Mouse (Mus musculus) thymus, postnatal 4 days (tissue): ENCODE data around the gene Chn2.

Experiments
- DNase-seq: peaks from one replicate; pipeline ENCODE4 v3.0.0; 2021

Gene Chn2

GRCm38 (mm10) chr6:54039357-54039804 is at the start of gene Chn2:
Chn2 (plus strand) TSS chr6:54039554.
- DNase-seq = peak; percentile 66

GRCm38 (mm10) chr6:53992386-53992785 is 47.0 kb upstream of the Chn2 start:
- DNase-seq = no peak

GRCm38 (mm10) chr6:53995519-53995918 is 43.8 kb upstream of the Chn2 start:
- DNase-seq = no peak

- DNase-seq = no peak
Observed at GRCm38 (mm10) chr6:53996226-53996955, 43.0 kb upstream of the Chn2 start.

GRCm38 (mm10) chr6:54005302-54005701 is 34.1 kb upstream of the Chn2 start:
- DNase-seq = no peak

GRCm38 (mm10) chr6:54008448-54009120 is 30.8 kb upstream of the Chn2 start:
- DNase-seq = no peak

GRCm38 (mm10) chr6:54009293-54009692 is 30.1 kb upstream of the Chn2 start:
- DNase-seq = no peak

GRCm38 (mm10) chr6:54010362-54010761 is 29.0 kb upstream of the Chn2 start:
- no peak for DNase-seq

GRCm38 (mm10) chr6:54012163-54012562 is 27.2 kb upstream of the Chn2 start:
- DNase-seq = no peak

- DNase-seq = no peak
Observed at GRCm38 (mm10) chr6:54018038-54018437, 21.3 kb upstream of the Chn2 start.

GRCm38 (mm10) chr6:54018861-54019260 is 20.5 kb upstream of the Chn2 start:
- DNase-seq = no peak

- peak; percentile 40 for DNase-seq
Observed at GRCm38 (mm10) chr6:54021123-54021789, 18.1 kb upstream of the Chn2 start.

- DNase-seq = no peak
Observed at GRCm38 (mm10) chr6:54023846-54024245, 15.5 kb upstream of the Chn2 start.

- DNase-seq = no peak
Observed at GRCm38 (mm10) chr6:54028706-54029105, 10.6 kb upstream of the Chn2 start.

GRCm38 (mm10) chr6:54030351-54030750 is 9.0 kb upstream of the Chn2 start:
- no peak for DNase-seq

- DNase-seq = no peak
Observed at GRCm38 (mm10) chr6:54030776-54031175, 8.6 kb upstream of the Chn2 start.

- peak; percentile 77 for DNase-seq
Observed at GRCm38 (mm10) chr6:54034471-54034870, 4.9 kb upstream of the Chn2 start.

- DNase-seq = no peak
Observed at GRCm38 (mm10) chr6:54035548-54035947, 3.8 kb upstream of the Chn2 start.

- DNase-seq = no peak
Observed at GRCm38 (mm10) chr6:54038866-54039265, 488 bp upstream of the Chn2 start.

- peak; percentile 58 for DNase-seq
Observed at GRCm38 (mm10) chr6:54039805-54040447, 572 bp downstream of the Chn2 start.

- no peak for DNase-seq
Observed at GRCm38 (mm10) chr6:54040448-54040844, 1.1 kb downstream of the Chn2 start.

GRCm38 (mm10) chr6:54041386-54042043 is 2.2 kb downstream of the Chn2 start:
- no peak for DNase-seq

GRCm38 (mm10) chr6:54042142-54042541 is 2.8 kb downstream of the Chn2 start:
- DNase-seq = no peak
